Mouse (Mus musculus): ENCODE measurements around the gene Ccng1. TPM values are rescaled to one million over a fixed set of nuclear protein-coding genes. Genes with fewer than 3 reads are reported as not detected.

The Ccng1 gene
- total RNA-seq (2021): 10 to 100 TPM; 63.1 to 71.6 TPM
- long read RNA-seq, transcript Ccng1-201 (6 exons, 3,512 nt): major isoform, 30 of 39 reads
- long read RNA-seq, partial matches to known transcripts: 1 of 39 reads
- long read RNA-seq, other reads (novel, unspliced or antisense): 8 of 39 reads

DNA sequence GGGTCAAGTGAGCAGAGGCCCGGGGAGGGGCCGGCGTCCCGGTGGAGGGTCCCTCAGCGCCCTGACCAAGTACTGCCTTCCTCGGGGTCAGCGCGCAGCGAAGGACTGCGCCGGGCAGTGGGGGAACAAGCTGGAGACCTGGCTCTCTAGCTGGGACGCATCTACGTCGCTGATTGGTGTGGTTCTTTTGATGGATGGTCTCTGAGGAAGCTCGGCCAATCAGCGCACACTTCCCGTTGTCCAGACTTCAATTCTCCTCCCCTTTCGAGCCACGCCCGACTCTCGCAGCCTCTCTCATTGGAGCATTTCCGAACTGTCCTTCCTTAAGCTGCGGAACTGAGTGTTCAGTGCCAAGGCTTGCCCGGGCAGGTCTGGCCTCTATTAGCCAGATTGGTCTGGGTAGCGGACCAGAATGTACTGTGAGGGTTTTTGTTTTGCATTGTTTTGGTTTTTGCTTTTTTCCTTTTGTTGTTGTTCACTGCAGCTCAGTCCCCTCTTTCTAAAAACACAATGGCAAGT is at the start of gene Ccng1:
Gene Ccng1 (minus strand): TSS at position 203 of the 519 bp plus-strand sequence.
- peak; percentile 81 to 87 for DNase-seq (ENCODE audit: low spot score in 2 of 2)

DNA sequence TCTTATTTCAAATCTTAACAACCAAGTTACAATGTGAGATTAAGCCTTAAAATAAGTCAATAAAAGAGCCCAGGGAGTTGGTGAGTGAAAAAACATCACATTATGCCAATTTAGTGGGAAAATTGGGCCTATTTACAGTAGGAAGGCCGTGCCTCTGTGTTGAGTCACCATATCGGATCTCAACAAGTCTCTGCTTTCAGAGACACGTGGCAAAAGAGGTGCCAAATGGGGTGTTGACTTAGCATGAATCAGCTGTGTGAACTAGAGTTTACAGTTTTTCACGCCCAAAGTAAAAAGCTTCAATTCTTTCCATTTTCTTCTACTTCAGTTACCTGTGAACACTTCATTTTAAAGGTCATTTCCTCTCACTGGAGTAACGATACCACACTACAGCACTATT is 35.2 kb upstream of the Ccng1 start:
- no peak for DNase-seq (ENCODE audit: low spot score in 2 of 2)

DNA sequence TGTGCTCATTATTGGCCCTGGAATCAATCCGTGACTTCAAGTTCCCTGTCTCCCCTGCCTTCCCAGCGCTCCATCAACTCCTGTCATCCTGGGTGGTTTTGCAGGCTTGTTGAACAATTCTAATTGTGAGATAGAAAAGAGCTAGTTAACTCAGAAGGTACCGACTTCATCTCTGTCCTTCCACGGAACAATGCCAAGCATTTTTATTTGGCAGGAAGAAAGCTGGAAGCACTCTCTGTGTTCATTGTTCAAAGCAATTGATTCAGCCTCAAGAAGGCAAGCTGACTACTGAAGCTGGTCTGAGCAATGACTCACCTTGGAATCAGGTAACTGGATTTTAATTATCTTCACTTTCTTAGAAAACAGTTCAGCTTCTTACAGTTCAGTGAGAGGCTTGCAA is 34.6 kb upstream of the Ccng1 start:
- no peak for DNase-seq (ENCODE audit: low spot score in 2 of 2)

DNA sequence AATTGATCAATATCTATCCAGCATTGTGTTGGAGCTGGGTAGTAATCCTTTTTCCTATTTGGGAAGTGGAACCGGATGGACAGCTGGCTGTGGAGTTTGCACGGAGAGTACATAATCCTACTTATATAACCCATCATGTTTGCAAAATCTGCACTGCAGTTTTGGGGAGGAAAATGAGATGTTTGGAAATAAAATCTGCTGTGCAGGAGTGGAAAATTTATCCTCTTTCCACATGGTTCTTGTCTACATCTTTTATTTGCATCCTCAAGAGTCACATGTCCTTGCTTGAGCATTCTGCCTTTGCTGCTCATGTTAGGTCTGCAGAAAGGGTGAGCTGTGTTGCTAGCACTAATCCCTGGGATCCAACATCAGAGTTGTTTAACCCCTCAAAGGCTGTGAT is 31.8 kb upstream of the Ccng1 start:
- no peak for DNase-seq (ENCODE audit: low spot score in 2 of 2)

DNA sequence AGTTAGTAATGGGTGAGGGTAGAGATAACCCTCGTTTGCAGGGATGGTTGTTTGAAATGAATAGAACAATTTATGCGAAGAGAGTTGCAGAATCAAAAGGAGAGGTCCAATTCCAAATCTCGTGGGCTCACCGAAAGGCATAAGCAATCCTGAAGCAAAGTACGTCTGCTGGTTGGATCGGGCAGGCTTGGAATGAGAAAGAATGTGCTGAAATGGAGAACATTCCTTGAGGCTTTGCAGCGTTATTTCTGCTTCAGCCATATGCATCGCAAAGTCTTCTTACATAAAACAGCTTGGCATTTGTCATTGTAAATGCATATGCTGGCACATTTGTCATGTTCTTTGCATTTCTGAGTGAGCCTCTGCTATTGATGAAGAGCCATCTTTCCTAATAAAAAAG is 29.2 kb upstream of the Ccng1 start:
- DNase-seq (ENCODE audit: low spot score in 2 of 2): no peak

DNA sequence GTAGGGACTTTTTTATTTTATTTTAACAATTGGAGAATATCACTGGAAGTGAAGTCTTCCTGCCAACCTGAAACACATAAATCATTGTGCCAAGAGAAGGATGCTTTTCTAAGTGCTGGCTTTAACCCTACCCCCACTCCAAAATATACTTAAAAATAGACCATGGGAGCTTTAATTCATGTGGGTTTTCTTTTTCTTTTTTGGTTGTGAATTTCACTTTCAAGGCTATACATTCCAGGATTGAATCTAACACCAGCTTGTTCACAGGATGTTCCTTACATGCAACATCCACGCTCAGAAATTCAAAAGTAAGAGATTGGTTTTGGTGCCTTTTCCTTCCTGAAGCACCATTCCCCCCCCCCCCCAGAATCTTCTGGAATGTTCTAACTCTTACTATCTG is 28.2 kb upstream of the Ccng1 start:
- no peak for DNase-seq (ENCODE audit: low spot score in 2 of 2)

DNA sequence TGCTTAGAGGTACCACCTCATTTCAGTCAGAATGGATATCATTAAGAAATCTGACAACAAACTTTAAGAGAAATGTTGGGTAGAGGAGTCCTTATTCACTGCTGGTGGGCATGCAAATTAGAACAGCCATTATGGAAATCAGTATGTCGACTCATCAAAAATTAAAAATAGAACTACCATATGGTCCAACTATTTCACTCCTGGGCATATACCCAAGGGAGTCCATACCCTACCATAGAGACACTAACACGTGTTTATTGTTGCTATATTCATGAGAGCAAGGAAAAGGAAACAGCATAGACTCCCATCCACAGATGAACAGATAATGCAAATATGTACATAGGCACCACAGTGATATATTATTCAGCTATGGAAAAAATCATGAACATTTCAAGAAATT is 26.7 kb upstream of the Ccng1 start:
- DNase-seq (ENCODE audit: low spot score in 2 of 2): no peak

DNA sequence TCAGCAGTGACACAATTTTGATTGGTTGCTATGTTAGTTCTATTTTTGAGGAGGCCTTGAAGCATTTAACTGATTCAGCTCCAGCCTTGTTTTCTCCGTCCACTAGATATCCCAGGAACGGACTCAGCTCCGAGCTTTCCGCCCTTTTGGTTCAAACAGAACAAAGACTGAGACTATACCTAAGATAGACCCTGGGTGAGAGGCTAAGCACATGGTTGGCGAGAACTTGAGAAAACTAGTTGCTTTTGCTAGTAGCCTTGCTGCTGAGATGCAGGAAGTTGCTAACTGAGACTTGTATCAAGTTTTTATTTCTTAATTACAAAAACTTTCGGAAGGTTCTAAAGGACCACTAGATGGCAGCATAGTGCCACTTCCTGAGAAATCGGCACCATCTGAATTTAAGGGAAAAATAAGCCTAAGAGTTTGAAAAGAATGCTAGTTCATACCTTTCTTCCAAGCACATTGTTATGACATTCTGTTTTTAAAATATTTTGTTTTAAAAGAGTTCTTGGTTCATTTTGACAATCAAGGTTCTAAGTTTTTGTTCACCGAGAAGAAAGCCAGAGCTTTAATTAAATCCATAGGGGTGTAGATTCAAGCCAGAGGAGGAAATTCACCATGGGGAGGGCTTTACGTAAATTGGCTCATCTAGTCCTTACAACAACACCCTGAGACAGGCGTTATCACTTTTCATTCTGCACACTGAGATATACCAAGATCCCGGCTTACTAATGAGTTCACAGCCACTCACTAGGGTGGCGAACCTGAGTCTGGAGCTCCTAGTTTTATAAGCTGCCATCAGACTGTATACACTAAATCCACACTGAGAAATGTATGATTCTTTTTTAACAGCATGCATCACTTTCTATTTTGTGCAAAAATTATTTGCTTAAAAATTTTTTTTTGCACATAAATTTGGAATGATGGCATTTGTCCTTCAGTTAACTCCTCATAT is 20.5 kb upstream of the Ccng1 start:
- DNase-seq (ENCODE audit: low spot score in 2 of 2): no peak

DNA sequence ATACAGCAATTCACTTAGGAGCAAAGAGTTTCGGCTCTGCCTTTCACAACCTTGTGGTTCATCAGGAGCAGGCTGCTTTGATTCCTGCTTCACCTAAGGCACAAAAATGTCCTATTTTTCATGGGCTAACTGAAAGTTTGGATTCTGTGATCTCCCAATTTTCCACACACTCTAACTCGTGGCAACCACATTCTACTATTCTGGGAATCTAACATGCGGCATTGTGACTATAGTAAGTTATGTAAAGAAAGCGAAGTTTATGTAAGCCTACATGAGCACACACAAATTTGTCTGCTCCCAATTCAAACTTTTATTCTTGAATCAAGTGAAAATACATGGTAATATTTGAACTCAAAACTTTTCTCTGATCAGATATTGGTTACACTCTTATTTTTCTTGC is 9.6 kb upstream of the Ccng1 start:
- DNase-seq (ENCODE audit: low spot score in 2 of 2): no peak

DNA sequence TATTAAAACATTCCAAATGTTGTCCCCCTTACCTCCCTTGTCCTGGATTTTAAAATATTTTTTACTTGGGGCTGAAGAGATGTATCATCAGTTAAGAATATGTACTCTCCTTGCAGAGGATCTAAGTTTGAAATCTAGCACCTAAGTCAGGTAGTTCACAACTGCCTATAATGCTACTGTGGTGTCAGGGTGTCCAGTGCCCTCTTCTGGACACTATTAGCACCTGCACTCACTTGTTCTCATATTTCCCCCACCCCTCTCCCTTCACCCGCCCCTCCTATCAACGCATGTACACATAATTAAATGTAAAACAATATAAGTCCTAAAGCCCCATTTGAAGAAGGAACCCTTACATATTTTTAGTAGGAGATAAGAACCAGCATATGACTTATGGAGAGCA is 8.3 kb upstream of the Ccng1 start:
- no peak for DNase-seq (ENCODE audit: low spot score in 2 of 2)

DNA sequence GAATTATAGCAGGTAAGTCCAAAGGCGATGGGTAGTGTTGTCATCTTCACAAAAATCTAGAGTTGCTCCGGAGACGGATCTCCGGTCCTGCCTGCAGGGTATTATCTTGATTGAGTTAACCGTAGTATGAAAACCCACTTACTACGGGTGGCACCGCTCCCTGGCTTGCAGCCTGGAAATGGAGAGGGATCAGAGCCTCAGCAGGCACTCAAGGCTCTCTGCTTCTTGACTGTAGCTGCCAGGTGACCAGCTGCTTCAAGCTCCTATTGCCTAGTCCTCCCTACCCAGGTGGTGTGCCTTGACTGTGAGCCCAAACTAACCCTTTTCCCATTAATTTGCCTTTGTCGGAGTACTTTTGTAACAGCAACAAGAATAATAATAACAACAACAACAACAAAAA is 4.8 kb upstream of the Ccng1 start:
- no peak for DNase-seq (ENCODE audit: low spot score in 2 of 2)

DNA sequence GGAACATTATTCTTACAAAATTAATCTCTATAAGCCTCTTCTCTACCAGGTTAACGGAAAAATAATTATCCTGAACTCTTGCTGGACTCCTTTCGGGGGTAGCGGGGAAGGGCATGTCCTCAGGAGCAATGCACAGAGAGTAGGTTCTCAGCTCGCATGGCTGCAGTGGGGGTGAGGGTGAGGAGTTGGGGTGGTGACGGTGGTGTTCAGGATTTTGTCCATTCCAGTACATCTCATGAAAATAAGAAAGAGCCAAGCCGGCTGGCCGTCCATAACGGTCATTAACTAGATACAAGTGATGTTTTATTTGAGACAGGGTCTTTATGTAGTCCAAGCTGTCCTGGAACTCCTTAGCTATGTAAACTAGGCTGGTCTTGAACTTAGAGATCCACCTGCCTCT is 857 bp upstream of the Ccng1 start:
- DNase-seq (ENCODE audit: low spot score in 2 of 2): no peak

DNA sequence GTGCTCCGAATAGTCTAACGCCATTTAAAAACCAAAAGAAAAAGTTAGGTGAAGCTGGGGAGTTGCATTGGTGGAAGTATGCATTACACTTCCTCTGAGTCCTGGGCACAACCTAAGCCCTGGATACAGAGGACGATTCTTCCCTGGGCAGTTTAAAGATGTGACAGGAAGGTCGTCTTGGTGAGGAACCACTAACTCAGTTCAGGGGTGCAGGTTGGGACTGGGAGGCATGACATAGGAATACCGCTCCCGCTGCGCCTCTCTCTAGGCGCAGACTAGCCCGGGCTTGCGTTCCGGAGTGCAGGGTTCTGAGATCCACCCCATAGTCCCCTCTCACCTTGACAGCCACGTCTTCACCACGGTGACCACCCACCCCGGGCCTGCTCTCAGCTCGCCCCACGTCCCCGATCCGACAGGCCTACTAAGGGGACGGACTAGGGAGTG is 425 bp downstream of the Ccng1 start:
- no peak for DNase-seq (ENCODE audit: low spot score in 2 of 2)

DNA sequence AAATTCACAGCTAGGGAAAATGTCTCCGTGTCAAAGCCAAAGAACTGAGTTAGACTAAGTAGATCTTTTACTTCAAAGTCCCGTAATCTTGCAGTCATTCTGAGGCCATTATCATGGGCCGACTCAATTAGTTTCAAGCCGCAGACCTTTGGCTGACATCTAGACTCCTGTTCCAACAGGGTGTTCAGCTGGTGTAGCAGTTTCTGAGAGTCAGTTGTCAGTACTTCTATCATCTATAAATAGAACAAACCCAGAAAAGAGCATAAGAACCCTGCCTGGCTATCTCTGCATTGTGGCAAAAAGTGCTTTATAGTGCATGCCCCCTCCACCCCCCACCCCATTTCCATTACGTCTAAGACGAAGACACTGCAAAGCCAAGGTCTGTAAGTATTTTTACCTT is 1.3 kb downstream of the Ccng1 start:
- DNase-seq (ENCODE audit: low spot score in 2 of 2): no peak

DNA sequence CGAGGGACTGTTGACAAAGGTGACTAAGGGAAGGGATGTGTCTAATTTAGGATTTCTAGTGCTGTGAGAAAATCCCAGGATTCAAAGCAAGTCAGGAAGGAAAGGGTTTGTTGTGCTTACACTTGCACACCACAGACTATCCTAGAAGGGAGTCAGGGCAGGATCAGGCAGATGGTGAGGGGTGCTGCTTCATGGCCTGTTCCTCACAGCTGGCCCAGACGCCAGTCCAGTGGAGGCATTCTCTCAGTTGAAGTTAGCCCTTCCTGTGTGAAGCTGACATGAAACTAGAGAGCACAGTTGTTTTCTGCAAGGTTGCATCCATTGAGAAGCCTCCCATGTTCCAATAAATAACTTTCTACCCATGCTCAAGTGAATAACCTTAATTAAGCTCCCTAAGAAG is 7.4 kb downstream of the Ccng1 start:
- DNase-seq (ENCODE audit: low spot score in 2 of 2): no peak

DNA sequence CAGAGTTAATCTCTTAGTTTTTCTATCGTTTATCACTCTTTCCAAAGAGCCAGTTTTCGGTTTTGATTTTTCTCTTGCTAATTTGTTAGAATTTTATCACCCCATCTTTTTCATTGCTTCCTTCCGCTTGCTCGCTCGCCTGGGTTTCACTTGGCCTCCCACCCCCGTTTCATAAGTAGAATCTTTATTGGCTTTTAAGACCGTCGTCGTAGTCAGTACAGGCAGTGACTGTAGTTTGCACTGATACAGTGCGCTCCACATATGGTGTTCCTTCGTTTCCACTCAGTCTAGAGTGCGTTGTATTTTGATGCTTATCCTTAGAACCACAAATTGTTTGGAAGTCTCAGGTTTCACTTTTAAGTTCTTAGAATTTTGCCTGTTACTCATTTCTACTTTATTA is 8.8 kb downstream of the Ccng1 start:
- DNase-seq (ENCODE audit: low spot score in 2 of 2): no peak

DNA sequence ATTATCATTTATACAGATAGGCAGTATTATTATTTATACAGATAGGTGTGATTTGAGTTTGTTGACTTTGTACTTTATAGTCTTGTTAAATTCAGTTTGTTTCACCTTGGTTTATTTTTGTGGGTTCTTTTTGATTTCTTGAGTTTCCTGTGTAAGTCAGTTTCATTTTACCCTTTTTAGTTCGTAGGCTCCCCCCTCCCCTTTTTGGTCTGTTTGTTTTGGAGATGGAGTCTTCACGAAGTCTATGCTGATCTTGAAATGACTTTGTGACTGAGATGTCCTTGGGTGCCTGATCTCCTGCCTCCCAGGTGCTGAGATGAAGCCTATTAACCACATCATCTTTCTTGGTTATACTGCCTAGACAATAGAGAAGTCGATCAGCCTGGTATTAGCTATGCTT is 10.8 kb downstream of the Ccng1 start:
- no peak for DNase-seq (ENCODE audit: low spot score in 2 of 2)

DNA sequence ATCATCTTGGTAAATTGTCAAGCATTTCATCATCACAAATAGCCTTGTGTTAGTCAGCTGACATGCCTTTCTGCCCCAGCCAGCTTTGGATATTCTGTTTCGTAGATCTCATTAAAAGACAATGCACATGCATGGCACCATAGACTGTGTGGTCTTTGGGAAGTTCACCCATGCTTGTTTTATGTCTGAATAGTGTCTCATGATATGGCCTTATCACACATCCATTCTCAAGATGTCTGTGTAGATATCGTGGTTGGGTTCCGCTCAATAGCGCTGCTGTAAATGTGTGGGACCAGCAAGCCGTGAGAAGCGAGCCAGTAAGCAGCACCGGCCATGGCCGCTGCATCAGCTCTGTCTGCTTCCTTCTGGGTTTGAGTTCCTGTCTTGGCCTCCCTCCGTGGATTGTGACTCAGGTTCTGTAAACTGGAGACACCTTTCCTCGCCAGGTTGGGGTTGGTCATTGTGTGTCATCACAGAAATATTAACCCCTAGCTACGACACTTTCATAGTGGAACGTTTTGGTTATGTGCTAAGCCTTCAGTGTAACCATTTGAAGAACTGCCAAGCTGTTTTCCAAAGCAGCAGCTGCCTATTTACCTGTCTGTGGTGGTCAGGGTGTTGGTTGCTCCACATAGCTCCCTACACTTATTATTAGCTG is 13.4 kb downstream of the Ccng1 start:
- DNase-seq (ENCODE audit: low spot score in 2 of 2): no peak

DNA sequence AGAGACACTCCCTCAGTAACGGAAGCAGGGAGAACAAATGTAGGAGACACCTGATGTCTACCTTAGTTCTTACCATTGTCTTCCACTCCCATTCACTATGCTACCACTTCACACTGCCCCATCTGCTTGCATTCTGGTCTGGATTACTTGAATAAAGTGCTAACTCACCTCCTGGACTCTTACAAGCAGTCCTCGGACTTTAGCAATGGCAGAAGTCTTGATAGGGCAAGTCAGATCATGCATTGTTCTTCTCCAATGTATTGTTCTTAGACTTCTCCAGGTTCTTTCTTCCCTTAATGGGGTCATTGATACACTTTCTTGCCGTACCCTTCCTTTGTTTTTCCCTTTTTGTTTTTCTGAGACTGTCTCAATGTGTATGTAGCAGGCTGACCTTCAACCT is 17.7 kb downstream of the Ccng1 start:
- DNase-seq (ENCODE audit: low spot score in 2 of 2): no peak

DNA sequence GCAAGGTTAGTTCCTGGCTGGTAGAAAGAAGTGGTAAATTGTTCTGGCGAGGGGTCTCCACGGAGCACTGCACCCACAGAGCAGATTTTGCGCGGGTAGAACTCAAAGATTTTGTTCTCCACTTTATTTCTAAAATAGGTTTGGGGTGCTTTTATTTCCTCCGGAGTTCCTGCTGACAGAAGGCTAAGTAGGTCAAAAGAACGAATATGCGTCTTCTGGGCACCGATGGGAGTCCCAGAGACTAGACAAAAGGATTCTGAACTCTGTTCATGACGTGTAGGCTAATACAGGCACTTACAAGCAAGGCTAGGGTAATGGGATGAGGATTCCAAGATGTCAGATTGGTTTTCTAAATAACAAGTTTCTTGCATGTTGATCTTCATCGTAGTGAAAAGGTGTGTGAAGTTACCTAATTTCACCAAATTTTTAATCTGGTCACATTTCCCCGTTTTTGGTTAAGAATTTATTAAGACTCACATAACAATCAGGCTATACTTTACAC is 20.8 kb downstream of the Ccng1 start:
- DNase-seq (ENCODE audit: low spot score in 2 of 2): no peak

DNA sequence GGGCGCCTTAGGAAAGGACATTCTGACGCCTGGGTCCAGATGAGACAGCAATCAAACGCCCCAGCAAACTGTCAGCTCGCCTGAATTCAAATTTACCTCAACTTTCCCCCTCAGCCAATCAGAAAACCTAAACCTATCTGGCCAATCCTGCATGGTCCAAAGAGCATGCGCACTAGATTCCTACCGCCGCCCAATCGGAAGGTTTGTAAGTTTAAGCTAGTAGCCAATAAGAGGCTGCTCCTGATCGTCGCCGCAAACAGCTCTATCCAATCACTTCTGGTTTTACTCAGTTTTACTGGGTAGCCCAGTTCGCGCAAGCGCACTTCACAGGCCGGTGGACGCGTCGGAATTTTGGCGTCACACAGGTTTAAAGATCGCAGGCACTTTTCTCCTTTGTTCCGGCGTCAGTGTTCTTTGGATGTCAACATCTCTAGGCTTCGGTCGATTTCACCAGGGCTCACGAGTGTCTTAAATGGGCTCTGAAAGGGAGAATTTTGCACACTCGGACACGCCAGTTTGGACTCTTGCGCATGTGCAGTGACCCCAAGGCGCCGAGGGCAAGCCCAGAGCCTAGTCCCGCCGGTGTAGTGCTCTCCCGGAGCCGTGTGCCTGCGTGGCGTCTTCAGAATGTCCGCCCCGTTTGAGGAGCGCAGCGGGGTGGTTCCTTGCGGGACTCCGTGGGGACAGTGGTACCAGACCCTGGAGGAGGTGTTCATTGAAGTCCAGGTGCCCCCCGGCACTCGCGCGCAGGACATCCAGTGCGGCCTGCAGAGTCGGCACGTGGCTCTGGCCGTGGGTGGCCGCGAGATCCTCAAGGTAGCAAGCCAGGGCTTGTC is 21.6 kb downstream of the Ccng1 start, which contains the start of the genes Hmmr and Nudcd2:
Gene Hmmr (minus strand): TSS at position 84 of the 836 bp plus-strand sequence.
Gene Nudcd2 (plus strand): TSS at position 329 of the 836 bp plus-strand sequence.
- DNase-seq (ENCODE audit: low spot score in 2 of 2): peak; percentile 90 to 92
